Mouse (Mus musculus) midbrain, embryonic 16.5 days (tissue): Measurements from ENCODE around the gene Phlda2. TPM values are rescaled to one million over a fixed set of nuclear protein-coding genes. Genes with fewer than 3 reads are reported as not detected.

Experiments
- ATAC-seq: fragments of 200-750 bp; cut with Nextera tagmentation; 2 replicates; pipeline ENCODE4 v1.8.0; 2017; ENCODE audit warnings: moderate TSS enrichment
- H3K27ac ChIP-seq: fragments of 300-500 bp; sonication (generic); 2 replicates; pipeline ENCODE4 v1.5.1; 2014; ENCODE audit warnings: mild to moderate bottlenecking, low read length, mixed read lengths
- H3K27me3 ChIP-seq: fragments of 300-500 bp; sonication (generic); 2 replicates; pipeline ENCODE4 v1.6.1; 2014; ENCODE audit warnings: low read depth, low read length, mixed read lengths; ENCODE audit not compliant: control insufficient read depth, insufficient read depth
- H3K36me3 ChIP-seq: fragments of 300-500 bp; sonication (generic); 2 replicates; pipeline ENCODE4 v1.6.1; 2014; ENCODE audit warnings: mild to moderate bottlenecking, low read length, moderate library complexity, mixed read lengths; ENCODE audit not compliant: control insufficient read depth, insufficient read depth
- H3K4me1 ChIP-seq: fragments of 300-500 bp; sonication (generic); 2 replicates; pipeline ENCODE4 v1.6.1; 2014; ENCODE audit warnings: mild to moderate bottlenecking, low read length, mixed read lengths; ENCODE audit not compliant: control insufficient read depth, insufficient read depth
- H3K4me2 ChIP-seq: fragments of 300-500 bp; sonication (generic); 2 replicates; pipeline ENCODE4 v1.6.1; 2014; ENCODE audit warnings: mild to moderate bottlenecking, low read length, mixed read lengths
- H3K4me3 ChIP-seq: fragments of 300-500 bp; sonication (generic); 2 replicates; pipeline ENCODE4 v1.5.1; 2014; ENCODE audit warnings: low read depth, mild to moderate bottlenecking, low read length, moderate library complexity, mixed read lengths
- H3K9ac ChIP-seq: fragments of 300-500 bp; sonication (generic); 2 replicates; pipeline ENCODE4 v1.6.1; 2014; ENCODE audit warnings: low read depth, low read length, mixed read lengths
- H3K9me3 ChIP-seq: fragments of 300-500 bp; sonication (generic); replicated peaks from 2 replicates; pipeline ENCODE4 v1.6.1; 2014; ENCODE audit warnings: mild to moderate bottlenecking, low read length, mixed read lengths; ENCODE audit not compliant: control insufficient read depth, poor library complexity, severe bottlenecking
- WGBS: fragments of 180-500 bp; shearing (Covaris S2); extraction: QIAGEN DNeasy Blood & Tissue Kit; methylation state at CpG from one replicate; pipeline ENCODE4 v1.1.7; 2014; 5-methylcytosine and 5-hydroxymethylcytosine counted together
- polyA plus RNA-seq: library from polyadenylated mRNA; unstranded; fragments of >200 nt; fragmentation: Nextera tagmentation; extraction: Ambion mirVana; gene quantifications from 2 replicates; pipeline ENCODE4 v1.2.1, GENCODE M21; 2015

Gene Phlda2
- polyA plus RNA-seq, 1 experiment from 2014 or later: not detected

DNA sequence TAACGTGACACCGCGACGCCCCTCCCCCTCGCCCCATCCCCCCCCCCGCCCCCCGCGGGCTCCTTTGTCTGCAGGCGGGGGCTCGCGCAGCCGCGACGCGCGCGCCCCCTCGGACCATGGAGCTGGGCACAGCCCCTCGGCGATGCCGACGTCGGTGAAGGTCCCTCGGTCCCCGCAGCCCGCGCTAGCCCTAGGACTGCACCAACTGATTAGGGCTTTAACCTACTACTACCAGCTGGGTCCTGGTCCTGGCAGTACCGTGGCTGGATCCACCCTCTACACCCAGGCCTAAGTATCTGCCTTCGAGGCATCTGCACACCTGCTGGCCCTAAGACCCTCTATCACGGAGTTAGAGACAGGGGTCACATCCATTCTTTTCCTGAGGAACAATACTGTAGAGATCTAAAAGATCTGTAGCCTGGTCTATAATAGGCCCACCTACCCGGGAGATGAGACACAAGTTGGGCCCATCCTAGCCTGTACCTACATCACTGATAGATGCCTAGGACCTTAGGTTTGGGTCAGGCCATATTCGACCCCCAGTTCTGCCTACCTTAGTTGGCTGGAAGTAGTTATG lies 41.6 kb downstream of the Phlda2 start:
- Histone ChIP-seq H3K4me2 (peak overlapping the region; percentile 56), H3K9me3 (peaks cover 17% of the 10 kb centered on the region), H3K4me1 (0 out of 2 replicates have a peak, but pooled peaks cover 3% of the 10 kb centered on the region), H3K4me3 (peak overlapping the region; percentile 50), H3K27ac (no peak overlapping the region), H3K36me3 (no peaks in the 10 kb centered on the region), H3K9ac (0 out of 2 replicates have a peak overlapping the region, but pooled peaks have one; percentile 28), H3K27me3 (no peaks in the 10 kb centered on the region)
- WGBS: 56% methylated on average over 19 of the region's 32 CpGs
- ATAC-seq: peak; percentile 59

DNA sequence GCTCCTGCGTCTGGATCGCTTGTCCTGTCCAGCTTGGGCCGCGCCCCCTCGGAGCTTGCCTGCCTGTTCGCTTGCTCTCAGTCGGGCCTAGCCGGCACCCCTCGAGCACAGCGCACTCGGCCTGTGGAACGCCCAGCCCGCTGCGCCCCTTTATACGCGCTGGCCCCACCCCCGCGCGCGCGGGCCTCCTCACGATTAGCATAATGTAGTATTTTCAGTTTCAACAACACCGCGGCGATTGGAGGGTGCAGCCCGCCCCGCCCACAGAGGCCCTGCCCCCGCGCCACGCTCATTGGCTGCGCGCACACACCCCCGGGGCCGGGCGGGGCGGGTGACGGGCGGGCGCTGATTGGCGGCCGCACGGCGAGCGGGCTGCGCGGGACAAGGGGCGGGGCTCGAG lies 42.1 kb downstream of the Phlda2 start, which contains the start of gene Cdkn1c:
TSS of gene Cdkn1c (minus strand) at position 177 of the 400 bp plus-strand sequence.
- Histone ChIP-seq H3K9me3 (peaks cover 17% of the 10 kb centered on the region), H3K4me1 (0 out of 2 replicates have a peak, but pooled peaks cover 3% of the 10 kb centered on the region), H3K4me3 (peak within 1 kb of the TSS; percentile 50), H3K27me3 (no peaks in the 10 kb centered on the region), H3K9ac (peak within 1 kb of the TSS; percentile 66), H3K27ac (peak within 1 kb of the TSS; percentile 52), H3K4me2 (peak within 1 kb of the TSS; percentile 56), H3K36me3 (no peaks in the 10 kb centered on the region)
- ATAC-seq: peak; percentile 73
- WGBS: 30% methylated on average over 37 of the region's 48 CpGs

DNA sequence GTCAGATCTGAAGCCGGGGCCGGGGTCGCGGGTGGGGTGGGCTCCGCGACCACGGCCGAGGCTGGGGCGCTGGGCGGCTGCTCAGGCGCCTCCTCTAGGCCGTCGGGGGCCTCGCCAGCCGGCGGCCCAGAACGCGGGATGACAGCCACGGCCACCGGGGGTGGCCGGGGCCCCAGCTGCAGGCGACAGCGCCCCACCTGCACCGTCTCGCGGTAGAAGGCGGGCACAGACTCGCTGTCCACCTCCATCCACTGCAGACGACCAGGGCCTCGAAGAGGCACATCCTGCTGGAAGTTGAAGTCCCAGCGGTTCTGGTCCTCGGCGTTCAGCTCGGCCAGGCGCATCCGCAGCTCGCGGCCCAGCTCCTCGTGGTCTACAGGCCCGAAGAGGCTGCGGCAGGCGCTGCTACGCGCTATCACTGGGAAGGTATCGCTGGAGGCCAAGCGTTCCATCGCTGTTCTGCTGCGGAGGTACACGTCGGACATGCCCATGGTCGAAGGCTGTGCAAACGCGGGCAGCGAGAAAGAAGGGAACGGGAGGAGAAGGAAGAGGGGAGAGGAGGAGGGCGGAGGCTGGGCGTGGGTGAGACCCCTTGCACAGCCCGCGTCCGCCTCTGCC lies 42.6 kb downstream of the Phlda2 start:
- Histone ChIP-seq H3K27me3 (no peaks in the 10 kb centered on the region), H3K9ac (peak overlapping the region; percentile 66), H3K36me3 (no peaks in the 10 kb centered on the region), H3K4me2 (peak overlapping the region; percentile 56), H3K4me3 (peak overlapping the region; percentile 50), H3K4me1 (0 out of 2 replicates have a peak, but pooled peaks cover 3% of the 10 kb centered on the region), H3K27ac (peak overlapping the region; percentile 52), H3K9me3 (peaks cover 17% of the 10 kb centered on the region)
- no peak; the same call in 1 of the 2 replicates for ATAC-seq
- 33% methylated on average over 58 of the region's 60 CpGs for WGBS

DNA sequence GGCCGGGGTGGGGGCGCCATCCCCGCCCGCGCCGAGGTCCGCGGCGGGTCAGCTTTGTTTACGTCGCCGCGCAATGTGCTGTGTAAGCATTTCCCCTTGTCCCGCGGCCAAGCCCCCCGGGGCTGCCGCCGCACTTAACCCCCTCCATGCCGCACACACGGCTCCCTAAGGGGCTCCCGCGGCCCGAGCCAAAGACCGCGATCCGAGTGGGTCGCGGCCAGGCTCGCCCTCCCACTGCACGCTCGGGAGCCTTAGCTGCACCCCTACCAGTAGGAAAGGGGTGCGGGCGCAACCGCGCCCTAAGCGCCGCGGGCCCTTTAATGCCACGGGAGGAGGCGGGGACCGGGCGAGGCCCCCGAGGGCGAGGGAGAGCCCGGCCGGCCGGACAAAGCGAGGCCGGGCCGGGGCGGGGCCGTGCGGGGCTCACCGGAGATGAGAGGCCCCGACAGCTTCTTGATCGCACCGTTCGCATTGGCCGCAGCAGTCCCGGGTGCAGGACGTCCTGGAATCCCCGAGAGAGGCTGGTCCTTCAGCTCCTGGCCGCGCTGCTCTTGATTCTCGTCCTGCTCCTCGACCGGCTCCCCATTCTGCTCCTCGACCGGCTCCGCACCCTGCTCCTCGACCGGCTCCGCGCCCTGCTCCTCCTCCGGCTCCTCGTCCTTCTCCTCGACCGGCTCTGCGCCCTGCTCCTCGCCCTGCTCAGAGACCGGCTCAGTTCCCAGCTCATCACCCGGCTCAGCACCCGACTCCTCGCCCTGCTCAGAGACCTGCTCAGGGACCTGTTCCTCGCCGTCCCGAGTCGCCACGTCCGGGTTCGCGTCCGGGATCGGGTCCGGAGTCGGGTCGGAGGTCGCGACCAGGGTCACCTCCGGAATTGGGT lies 43.4 kb downstream of the Phlda2 start:
- Histone ChIP-seq H3K36me3 (no peaks in the 10 kb centered on the region), H3K4me3 (peak overlapping the region; percentile 50), H3K27ac (peak overlapping the region; percentile 52), H3K9ac (peak overlapping the region; percentile 66), H3K9me3 (peaks cover 17% of the 10 kb centered on the region), H3K4me2 (peak overlapping the region; percentile 56), H3K4me1 (0 out of 2 replicates have a peak, but pooled peaks cover under 1% of the 10 kb centered on the region), H3K27me3 (no peaks in the 10 kb centered on the region)
- ATAC-seq: no peak
- 36% methylated on average over 95 of the region's 100 CpGs for WGBS

- Histone ChIP-seq H3K4me1 (no peaks in the 10 kb centered on the region), H3K27ac (no peak overlapping the region), H3K4me2 (peak overlapping the region; percentile 56), H3K9me3 (peaks cover 17% of the 10 kb centered on the region), H3K27me3 (no peaks in the 10 kb centered on the region), H3K36me3 (no peaks in the 10 kb centered on the region), H3K9ac (peak overlapping the region; percentile 66), H3K4me3 (peak overlapping the region; percentile 50)
- no peak for ATAC-seq
- 32% methylated on average over 38 of the region's 38 CpGs for WGBS
Observed at GRCm38 (mm10) chr7:143458963-143459331, 44.0 kb downstream of the Phlda2 start.

Other genes with a start within 250 kb of the Phlda2 start
- 171 and 184 TPM in 2 replicates for gene Cdkn1c, start 42.1 kb downstream of the Phlda2 start, polyA plus RNA-seq
- gene Slc22a18, start 29.4 kb downstream of the Phlda2 start, polyA plus RNA-seq: 0.55 and 1.1 TPM in 2 replicates
- 327 and 338 TPM in 2 replicates for gene Nap1l4, start 46.0 kb upstream of the Phlda2 start, polyA plus RNA-seq
- gene Cars, start 96.9 kb upstream of the Phlda2 start, polyA plus RNA-seq: 70.5 and 78.6 TPM in 2 replicates
- 0.16 and 0.24 TPM in 2 replicates for gene Tnfrsf26, start 125.6 kb upstream of the Phlda2 start, polyA plus RNA-seq
- gene Tnfrsf22, start 146.5 kb upstream of the Phlda2 start, polyA plus RNA-seq: 3.3 and 3.8 TPM in 2 replicates
- gene Tnfrsf23, start 182.7 kb upstream of the Phlda2 start, polyA plus RNA-seq: 0.72 and 0.90 TPM in 2 replicates